Mouse (Mus musculus): ENCODE data around the gene Mapkapk3.
A peak's percentile ranks its signal among the peaks of the same experiment; 100 is the strongest.

Gene Mapkapk3

GRCm38 (mm10) chr9:107294249-107294648 lies 4.6 kb upstream of the Mapkapk3 start:
- peak; percentile 69 to 80 for DNase-seq (ENCODE audit: low spot score in 2 of 2)

GRCm38 (mm10) chr9:107290897-107291296 lies 1.2 kb upstream of the Mapkapk3 start:
- peak; percentile 72 for DNase-seq (ENCODE audit: low spot score in 2 of 2)

- peak; percentile 80 to 84 for DNase-seq (ENCODE audit: low spot score in 2 of 2)
Observed at GRCm38 (mm10) chr9:107288711-107289110, 966 bp downstream of the Mapkapk3 start.

- DNase-seq (ENCODE audit: low spot score in 2 of 2): no peak
Observed at GRCm38 (mm10) chr9:107288105-107288650, 1.5 kb downstream of the Mapkapk3 start.

GRCm38 (mm10) chr9:107287294-107287693 lies 2.4 kb downstream of the Mapkapk3 start:
- no peak for DNase-seq (ENCODE audit: low spot score in 2 of 2)

- DNase-seq (ENCODE audit: low spot score in 2 of 2): peak; percentile 40 to 47
Observed at GRCm38 (mm10) chr9:107285009-107285408, 4.7 kb downstream of the Mapkapk3 start.

- DNase-seq (ENCODE audit: low spot score in 2 of 2): no peak
Observed at GRCm38 (mm10) chr9:107282951-107283350, 6.7 kb downstream of the Mapkapk3 start.

GRCm38 (mm10) chr9:107281241-107281987 lies 8.3 kb downstream of the Mapkapk3 start:
- DNase-seq (ENCODE audit: low spot score in 2 of 2): no peak

- DNase-seq (ENCODE audit: low spot score in 2 of 2): no peak
Observed at GRCm38 (mm10) chr9:107280322-107281027, 9.2 kb downstream of the Mapkapk3 start.

- DNase-seq (ENCODE audit: low spot score in 2 of 2): no peak
Observed at GRCm38 (mm10) chr9:107279378-107280321, 10.0 kb downstream of the Mapkapk3 start.

- DNase-seq (ENCODE audit: low spot score in 2 of 2): no peak
Observed at GRCm38 (mm10) chr9:107278527-107279377, 10.9 kb downstream of the Mapkapk3 start.

GRCm38 (mm10) chr9:107278126-107278525 lies 11.6 kb downstream of the Mapkapk3 start:
- DNase-seq (ENCODE audit: low spot score in 2 of 2): no peak

GRCm38 (mm10) chr9:107277603-107278002 lies 12.1 kb downstream of the Mapkapk3 start:
- DNase-seq (ENCODE audit: low spot score in 2 of 2): no peak

- no peak for DNase-seq (ENCODE audit: low spot score in 2 of 2)
Observed at GRCm38 (mm10) chr9:107275710-107276109, 14.0 kb downstream of the Mapkapk3 start.

GRCm38 (mm10) chr9:107274751-107275150 lies 14.9 kb downstream of the Mapkapk3 start:
- no peak for DNase-seq (ENCODE audit: low spot score in 2 of 2)

GRCm38 (mm10) chr9:107273184-107273583 lies 16.5 kb downstream of the Mapkapk3 start:
- DNase-seq (ENCODE audit: low spot score in 2 of 2): no peak

GRCm38 (mm10) chr9:107272284-107272683 lies 17.4 kb downstream of the Mapkapk3 start:
- DNase-seq (ENCODE audit: low spot score in 2 of 2): no peak

GRCm38 (mm10) chr9:107271177-107271938 lies 18.3 kb downstream of the Mapkapk3 start:
- no peak for DNase-seq (ENCODE audit: low spot score in 2 of 2)

- DNase-seq (ENCODE audit: low spot score in 2 of 2): no peak
Observed at GRCm38 (mm10) chr9:107269772-107270171, 19.9 kb downstream of the Mapkapk3 start.

Measured in spleen, postnatal 36 days (tissue).